Mouse (Mus musculus) bone marrow macrophage, adult 2 months (primary cell): ENCODE results near the gene Adamtsl1.

Experiments
- CTCF ChIP-seq: IDR thresholded peaks from 2 replicates; pipeline ENCODE4 v1.5.1; 2012; ENCODE audit warnings: low read depth, mild to moderate bottlenecking, low read length, moderate library complexity
- POLR2A ChIP-seq: IDR thresholded peaks from 2 replicates; pipeline ENCODE4 v1.6.1; 2012; ENCODE audit warnings: mild to moderate bottlenecking, low read depth, low read length, borderline replicate concordance

- TF ChIP-seq POLR2A (no peak), CTCF (no peak)
Observed at GRCm38 (mm10) chr4:85619261-85619660, 105.3 kb downstream of the Adamtsl1 start.
